In genomic region chr9:65102377-65103172, GRCm38 (mm10) we compare ENCODE assay signal across 8 mouse cellular contexts. TPM values are rescaled to one million over a fixed set of nuclear protein-coding genes. Genes with fewer than 3 reads are reported as not detected.
DNase-seq lines count a peak whose midpoint lies in the region; ATAC-seq and TF ChIP-seq lines count a peak whose summit lies in the region.

No protein-coding gene starts in this region.

- no peaks in the 10 kb centered on the region for H3K27me3 ChIP-seq in embryonic facial prominence, embryonic 12.5 days
- H3K27me3 ChIP-seq in hindbrain, embryonic 13.5 days, result no peaks in the 10 kb centered on the region
- no peaks in the 10 kb centered on the region for H3K27me3 ChIP-seq in stomach, embryonic 14.5 days (ENCODE audit: control insufficient read depth, insufficient read depth, low read length)

- H3K27ac ChIP-seq in left cerebral cortex, adult 2 months, result peak overlapping the region; percentile 86
- H3K27ac ChIP-seq in embryonic facial prominence, embryonic 12.5 days, result peak overlapping the region; percentile 89
- peak overlapping the region; percentile 87 for H3K27ac ChIP-seq in hindbrain, embryonic 13.5 days
- peak overlapping the region; percentile 94 for H3K27ac ChIP-seq in stomach, embryonic 14.5 days (ENCODE audit: low read length)

- H3K36me3 ChIP-seq in embryonic facial prominence, embryonic 12.5 days, result no peaks in the 10 kb centered on the region
- no peaks in the 10 kb centered on the region for H3K36me3 ChIP-seq in hindbrain, embryonic 13.5 days
- H3K36me3 ChIP-seq in stomach, embryonic 14.5 days (ENCODE audit: control insufficient read depth, insufficient read depth, low read length), result no peaks in the 10 kb centered on the region

- peak in 1 of 2 experiments; percentile 23 for DNase-seq in left cerebral cortex, adult 2 months (ENCODE audit: extremely low spot score in 1 of 2, low spot score in 2 of 2)
- DNase-seq in left cerebral cortex, adult 8-10 months (ENCODE audit: low spot score in 2 of 2), result no peak
- DNase-seq in brain, embryonic 14.5 days (ENCODE audit: low read depth), result peak; percentile 94
- peak; percentile 81 for DNase-seq in mesoderm, embryonic 11.5 days (ENCODE audit: low read depth, low spot score)
- DNase-seq in urinary bladder, postnatal 14 days (ENCODE audit: low spot score), result no peak

- no peak for TF ChIP-seq CTCF in left cerebral cortex, adult 2 months (IDR thresholded peaks at IDR 0.05)
- TF ChIP-seq CTCF in brain, embryonic 14.5 days (IDR thresholded peaks at IDR 0.05; ENCODE audit: borderline replicate concordance, extremely low read depth, insufficient read depth, insufficient read length), result no peak

- WGBS in embryonic facial prominence, embryonic 12.5 days, result 1% methylated on average over 33 of the region's 36 CpGs
- 1% methylated on average over 35 of the region's 36 CpGs for WGBS in hindbrain, embryonic 13.5 days
- WGBS in stomach, embryonic 14.5 days, result 3% methylated on average over 34 of the region's 36 CpGs

- H3K9ac ChIP-seq in embryonic facial prominence, embryonic 12.5 days, result peak overlapping the region; percentile 83
- H3K9ac ChIP-seq in hindbrain, embryonic 13.5 days, result peak overlapping the region; percentile 92
- H3K9ac ChIP-seq in stomach, embryonic 14.5 days (replicated peaks; ENCODE audit: low read depth, low read length), result peak overlapping the region; percentile 75

- peak overlapping the region; percentile 97 for H3K4me2 ChIP-seq in embryonic facial prominence, embryonic 12.5 days (replicated peaks)
- H3K4me2 ChIP-seq in hindbrain, embryonic 13.5 days, result peak overlapping the region; percentile 96
- peak overlapping the region; percentile 88 for H3K4me2 ChIP-seq in stomach, embryonic 14.5 days (replicated peaks; ENCODE audit: low read depth, low read length)

- ATAC-seq in embryonic facial prominence, embryonic 12.5 days (ENCODE audit: insufficient number of reproducible peaks, insufficient read depth, low FRiP score, low TSS enrichment), result peak; percentile 71
- peak; percentile 67 for ATAC-seq in hindbrain, embryonic 13.5 days (ENCODE audit: low FRiP score)
- ATAC-seq in stomach, embryonic 14.5 days (ENCODE audit: insufficient number of reproducible peaks, insufficient read depth, low FRiP score, low read depth), result peak; percentile 82

- peaks cover 26% of the 10 kb centered on the region for H3K4me1 ChIP-seq in embryonic facial prominence, embryonic 12.5 days
- H3K4me1 ChIP-seq in hindbrain, embryonic 13.5 days (replicated peaks), result peaks cover 33% of the 10 kb centered on the region
- peaks cover 19% of the 10 kb centered on the region for H3K4me1 ChIP-seq in stomach, embryonic 14.5 days (ENCODE audit: control insufficient read depth, insufficient read depth, low read length)

- peak overlapping the region; percentile 68 for H3K4me3 ChIP-seq in left cerebral cortex, adult 2 months
- peak overlapping the region; percentile 80 for H3K4me3 ChIP-seq in embryonic facial prominence, embryonic 12.5 days
- H3K4me3 ChIP-seq in hindbrain, embryonic 13.5 days, result peak overlapping the region; percentile 79
- peak overlapping the region; percentile 83 for H3K4me3 ChIP-seq in stomach, embryonic 14.5 days (ENCODE audit: low read depth, low read length)

- TF ChIP-seq POLR2A in brain, embryonic 14.5 days (IDR thresholded peaks at IDR 0.05; ENCODE audit: borderline replicate concordance, extremely low read depth, insufficient read depth, insufficient read length, poor library complexity, severe bottlenecking), result no peak

- no peaks in the 10 kb centered on the region for H3K9me3 ChIP-seq in embryonic facial prominence, embryonic 12.5 days
- H3K9me3 ChIP-seq in hindbrain, embryonic 13.5 days, result no peaks in the 10 kb centered on the region
- no peaks in the 10 kb centered on the region for H3K9me3 ChIP-seq in stomach, embryonic 14.5 days (ENCODE audit: control insufficient read depth, low read depth, low read length)

- intact Hi-C loops in left cerebral cortex, adult 2 months (cut with DNase I), result no loop called here

RNA-seq across cellular contexts. Expression of gene Igdcc4, which starts 1.3 kb away (rescaled TPM):
- 10 to 100 TPM; 31.8 to 33.7 TPM for total RNA-seq in left cerebral cortex, adult 2 months (2021)
- total RNA-seq in left cerebral cortex, adult 8-10 months (2022), result 10 to 100 TPM; 35.7 to 39.1 (median 36.6) TPM
- 26.2 and 33.3 TPM in 2 replicates for polyA plus RNA-seq in brain, embryonic 14.5 days (2012; rRNA removed)
- polyA plus RNA-seq in embryonic facial prominence, embryonic 12.5 days (2016; fragmentation: Nextera tagmentation; extraction: Ambion mirVana), result 25.0 and 25.4 TPM in 2 replicates
- polyA plus RNA-seq in hindbrain, embryonic 13.5 days (2015; fragmentation: Nextera tagmentation; extraction: Ambion mirVana), result 9.7 TPM in 2 replicates
- polyA plus RNA-seq in stomach, embryonic 14.5 days (2014; fragmentation: Nextera tagmentation; extraction: Ambion mirVana), result 42.4 and 43.3 TPM in 2 replicates

RNA-seq across cellular contexts. Expression of gene Igdcc3, which starts 38.4 kb away (rescaled TPM):
- 1 to 10 TPM; 2.0 to 2.5 TPM for total RNA-seq in left cerebral cortex, adult 2 months (2021)
- total RNA-seq in left cerebral cortex, adult 8-10 months (2022), result 1 to 10 TPM; 1.2 to 2.1 (median 1.2) TPM
- polyA plus RNA-seq in brain, embryonic 14.5 days (2012; rRNA removed), result 15.0 and 19.6 TPM in 2 replicates
- polyA plus RNA-seq in embryonic facial prominence, embryonic 12.5 days (2016; fragmentation: Nextera tagmentation; extraction: Ambion mirVana), result 7.5 and 9.3 TPM in 2 replicates
- 13.8 and 15.5 TPM in 2 replicates for polyA plus RNA-seq in hindbrain, embryonic 13.5 days (2015; fragmentation: Nextera tagmentation; extraction: Ambion mirVana)
- polyA plus RNA-seq in stomach, embryonic 14.5 days (2014; fragmentation: Nextera tagmentation; extraction: Ambion mirVana), result 2.0 and 2.7 TPM in 2 replicates

Comparison
In these comparisons a context has a peak if more than half of its experiments do, and no peak if none do; other contexts are left out.
1. DNase-seq: peak in brain, embryonic 14.5 days (single experiment) and mesoderm, embryonic 11.5 days (single experiment); none in left cerebral cortex, adult 8-10 months (0 of 2) and urinary bladder, postnatal 14 days (single experiment).
2. Peak in every context shown above with its lines, with median percentiles within 50 percentile points of each other: H3K27ac ChIP-seq, H3K4me3 ChIP-seq, ATAC-seq, H3K4me2 ChIP-seq and H3K9ac ChIP-seq.